ENCODE assay signal across 10 mouse cellular contexts in the genomic region with DNA sequence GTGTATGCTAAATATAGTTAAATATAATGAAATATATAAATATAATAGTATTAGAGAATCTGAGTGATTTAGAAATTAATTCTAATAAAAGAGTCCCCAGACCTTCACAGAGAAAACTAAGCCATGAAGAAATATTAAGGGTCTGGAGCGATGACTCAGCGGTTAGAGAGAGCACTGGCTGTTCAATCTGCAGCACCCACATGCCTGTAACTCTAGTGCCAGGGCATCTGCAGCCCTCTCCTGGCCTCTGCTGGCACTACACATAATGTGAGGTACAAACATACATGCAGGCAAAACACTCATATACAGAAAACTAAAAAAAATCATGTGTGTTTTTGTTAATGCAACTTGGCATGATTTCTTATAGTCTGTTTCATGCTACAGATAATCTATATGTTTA. TPM values are rescaled to one million over a fixed set of nuclear protein-coding genes. Genes with fewer than 3 reads are reported as not detected.
DNase-seq lines count a peak whose midpoint lies in the region; ATAC-seq and TF ChIP-seq lines count a peak whose summit lies in the region.
"Had no signal": no experiment of that assay in that cellular context is flagged by ENCODE, and none has a peak within 500 bp of the region (broad histone marks: within the 10 kb centered on the region; RNA-seq: fewer than 3 reads in every experiment).

No protein-coding gene starts in this region.

- DNase-seq in kidney, adult 2 months = peak; percentile 15
- DNase-seq in kidney, adult 11 months = no peak
- peak; percentile 34 for DNase-seq in brain, adult 2 months (ENCODE audit: low read depth, low spot score)
- peak; percentile 15 for DNase-seq in lung, postnatal 36 days
- no peak for DNase-seq in urinary bladder, postnatal 4 days (ENCODE audit: low spot score in 2 of 2)
- DNase-seq in gastrocnemius, adult 2 months = no peak
- DNase-seq in heart, postnatal 14 days = no peak

- no peak for TF ChIP-seq POLR2A in kidney, adult 2 months (IDR thresholded peaks at IDR 0.05; ENCODE audit: low read depth, low read length)

- no peaks in the 10 kb centered on the region for H3K27me3 ChIP-seq in kidney, adult 2 months (replicated peaks; ENCODE audit: control insufficient read depth, insufficient read depth, low read length)

- peak; percentile 38 for TF ChIP-seq CTCF in kidney, adult 2 months (conservative IDR thresholded peaks at IDR 0.05; ENCODE audit: insufficient read depth, insufficient read length, low read depth, low read length)
- no peak; the same call in 1 of the 2 replicates for TF ChIP-seq CTCF in gastrocnemius, adult 2 months (IDR thresholded peaks at IDR 0.05)

- no peak overlapping the region for H3K4me3 ChIP-seq in kidney, adult 2 months (ENCODE audit: insufficient read depth, low read depth, low read length)
- H3K4me3 ChIP-seq in gastrocnemius, adult 2 months = no peak overlapping the region
- H3K4me3 ChIP-seq: myocyte had no signal

- 78% methylated on average over 2 of the region's 2 CpGs for WGBS in kidney, adult 2 months

- peak; percentile 74 for ATAC-seq in CD4-positive, CD25-positive, alpha-beta regulatory T cell, adult 4 months

- H3K4me1 ChIP-seq in kidney, adult 2 months (ENCODE audit: control insufficient read depth, insufficient read depth, low read length) = no peaks in the 10 kb centered on the region

- no peaks in the 10 kb centered on the region for H3K36me3 ChIP-seq in kidney, adult 2 months (ENCODE audit: control insufficient read depth, insufficient read depth, low read length)

- no peak overlapping the region for H3K27ac ChIP-seq in kidney, adult 2 months (ENCODE audit: insufficient read depth, low read depth, low read length)
- H3K27ac ChIP-seq in gastrocnemius, adult 2 months = no peak overlapping the region

- intact Hi-C loops in gastrocnemius, adult 2 months (cut with DNase I) = no loop called here
- intact Hi-C loops in heart, postnatal 14 days (cut with DNase I) = no loop called here

RNA-seq across cellular contexts. Expression of a gene that starts 18.4 kb away (rescaled TPM):
- polyA plus RNA-seq in kidney, adult 2 months (2012; rRNA removed) = 2.0 and 2.5 TPM in 2 replicates
- polyA plus RNA-seq in CD4-positive, CD25-positive, alpha-beta regulatory T cell, adult 4 months (2017; shearing (Covaris generic)) = 10 to 100 TPM; 23.9 to 29.3 TPM
- 10 to 100 TPM in 1 of 2 experiments, 1 to 10 TPM in 1; 6.1 to 10.1 TPM for total RNA-seq in gastrocnemius, adult 2 months (2021)
- total RNA-seq in heart, postnatal 14 days (2021) = 10 to 100 TPM in 1 of 2 experiments, 1 to 10 TPM in 1; 9.3 to 11.2 TPM

RNA-seq across cellular contexts. Expression of a gene that starts 23.7 kb away (rescaled TPM):
- not detected in 2 replicates for polyA plus RNA-seq in kidney, adult 2 months (2012; rRNA removed)
- polyA plus RNA-seq in CD4-positive, CD25-positive, alpha-beta regulatory T cell, adult 4 months (2017; shearing (Covaris generic)) = under 1 TPM in 1 of 2 experiments, not detected in 1; 0.30 TPM
- not detected for total RNA-seq in gastrocnemius, adult 2 months (2021)
- not detected for total RNA-seq in heart, postnatal 14 days (2021)
- polyA plus RNA-seq: intestine, embryonic 14.5 days; myocyte had no signal

RNA-seq across cellular contexts. Expression of a gene that starts 34.8 kb away (rescaled TPM):
- polyA plus RNA-seq in kidney, adult 2 months (2012; rRNA removed) = 2.9 and 4.5 TPM in 2 replicates
- polyA plus RNA-seq in CD4-positive, CD25-positive, alpha-beta regulatory T cell, adult 4 months (2017; shearing (Covaris generic)) = 10 to 100 TPM; 34.4 to 38.5 TPM
- 10 to 100 TPM in 1 of 2 experiments, 1 to 10 TPM in 1; 9.4 to 10.1 TPM for total RNA-seq in gastrocnemius, adult 2 months (2021)
- total RNA-seq in heart, postnatal 14 days (2021) = 10 to 100 TPM in 1 of 2 experiments, 1 to 10 TPM in 1; 6.7 to 10.2 TPM

RNA-seq across cellular contexts. Expression of a gene that starts 46.0 kb away (rescaled TPM):
- 677 and 921 TPM in 2 replicates for polyA plus RNA-seq in kidney, adult 2 months (2012; rRNA removed)
- polyA plus RNA-seq in CD4-positive, CD25-positive, alpha-beta regulatory T cell, adult 4 months (2017; shearing (Covaris generic)) = 100 to 1,000 TPM; 210 to 310 TPM
- 100 to 1,000 TPM; 357 to 460 TPM for total RNA-seq in gastrocnemius, adult 2 months (2021)
- total RNA-seq in heart, postnatal 14 days (2021) = 100 to 1,000 TPM; 877 to 921 TPM

RNA-seq across cellular contexts. Expression of a gene that starts 46.1 kb away (rescaled TPM):
- polyA plus RNA-seq in kidney, adult 2 months (2012; rRNA removed) = 1.9 and 2.7 TPM in 2 replicates
- polyA plus RNA-seq in CD4-positive, CD25-positive, alpha-beta regulatory T cell, adult 4 months (2017; shearing (Covaris generic)) = 10 to 100 TPM; 14.2 to 14.8 TPM
- 1 to 10 TPM; 1.7 to 2.6 TPM for total RNA-seq in gastrocnemius, adult 2 months (2021)
- total RNA-seq in heart, postnatal 14 days (2021) = 1 to 10 TPM; 1.9 to 2.1 TPM

Comparison
In these comparisons a context has a peak if more than half of its experiments do, and no peak if none do; other contexts are left out.
1. DNase-seq: peak in kidney, adult 2 months (single experiment), brain, adult 2 months (single experiment) and lung, postnatal 36 days (single experiment); none in kidney, adult 11 months (single experiment), urinary bladder, postnatal 4 days (0 of 2), gastrocnemius, adult 2 months (single experiment) and heart, postnatal 14 days (0 of 2).